Mouse (Mus musculus) spleen, adult 2 months (tissue): Measurements from ENCODE around the gene Serinc2.

Experiments used
- CTCF ChIP-seq: fragments of 200-500 bp; IDR thresholded peaks from 2 replicates; pipeline ENCODE4 v1.5.1; 2011; ENCODE audit warnings: mild to moderate bottlenecking, inconsistent platforms; ENCODE audit not compliant: insufficient read depth, insufficient read length, insufficient replicate concordance; ENCODE audit errors: extremely low read depth
- POLR2A ChIP-seq: fragments of 200-500 bp; IDR thresholded peaks from 2 replicates; pipeline ENCODE4 v1.6.1; 2011; ENCODE audit warnings: low read depth, low read length, inconsistent platforms

DNA sequence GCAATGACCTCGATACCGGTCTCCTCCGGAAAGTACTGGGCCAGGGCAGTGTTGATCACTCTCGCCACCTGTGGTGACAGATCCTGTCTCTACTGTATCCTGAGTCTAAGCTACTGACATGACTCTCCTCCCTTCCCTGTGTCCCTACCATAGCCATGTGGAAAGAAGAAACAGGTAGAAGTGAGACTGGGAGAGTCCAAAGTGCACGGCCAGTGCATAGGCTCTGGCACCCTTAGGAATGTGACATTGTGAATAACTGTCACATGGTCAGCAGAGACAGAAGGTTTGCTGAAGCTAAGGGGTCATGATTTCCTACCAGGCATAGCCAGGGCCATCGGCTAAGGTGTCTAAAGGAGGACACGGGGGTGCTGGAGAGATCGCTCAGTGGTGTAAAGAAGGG is 63.6 kb downstream of the Serinc2 start:
- TF ChIP-seq CTCF, result no peak
- TF ChIP-seq POLR2A, result no peak
